Mouse (Mus musculus) frontal cortex, postnatal 14 days (tissue): ENCODE data around the gene Cep162.

ENCODE experiments used
- DNase-seq, 2 experiments: peaks; one replicate each; pipeline ENCODE4 v3.0.0; 2022; ENCODE audit warnings: low spot score in 2 of 2

Gene Cep162

DNA sequence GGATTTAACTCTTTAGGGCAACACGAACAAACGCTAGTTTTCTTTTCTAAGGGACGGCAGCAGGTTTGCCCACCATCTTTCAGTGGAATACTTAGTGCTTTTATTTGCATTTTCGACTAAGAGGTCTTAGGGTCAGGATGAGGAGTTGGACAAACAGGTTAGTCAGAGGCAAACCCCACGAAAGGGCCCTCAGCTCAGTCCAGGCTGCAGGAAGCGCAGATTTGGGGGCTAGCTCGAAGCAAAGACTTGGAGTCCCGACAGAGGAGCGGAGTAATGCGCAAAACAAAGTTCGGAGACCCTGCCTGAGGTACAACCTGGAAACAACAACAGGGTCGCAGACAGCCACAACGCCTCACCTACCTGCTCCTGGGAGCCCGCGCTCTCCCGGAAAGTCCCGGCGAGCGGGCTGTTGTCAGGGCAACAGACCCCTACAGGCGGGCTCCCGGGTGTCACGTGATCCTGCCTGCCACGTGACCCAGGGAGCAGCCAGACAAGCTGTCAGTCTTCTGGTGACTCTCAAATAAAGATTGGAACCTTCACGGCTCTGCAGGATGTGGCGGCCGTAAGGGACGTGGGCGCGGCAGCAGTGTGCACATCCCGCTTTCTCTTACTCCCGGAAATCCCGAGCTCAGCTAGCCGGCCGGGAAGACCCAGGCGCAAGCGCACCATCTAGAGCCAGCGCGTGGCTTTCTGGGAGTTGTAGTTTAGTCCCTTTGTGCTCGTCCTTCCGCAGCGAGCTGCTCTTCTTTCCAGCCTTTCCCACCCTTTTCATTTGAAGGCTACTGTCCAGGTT, at the start of gene Cep162:
TSS of gene Cep162 (minus strand) at position 634 of the 793 bp plus-strand sequence.
- DNase-seq = peak; percentile 85

DNA sequence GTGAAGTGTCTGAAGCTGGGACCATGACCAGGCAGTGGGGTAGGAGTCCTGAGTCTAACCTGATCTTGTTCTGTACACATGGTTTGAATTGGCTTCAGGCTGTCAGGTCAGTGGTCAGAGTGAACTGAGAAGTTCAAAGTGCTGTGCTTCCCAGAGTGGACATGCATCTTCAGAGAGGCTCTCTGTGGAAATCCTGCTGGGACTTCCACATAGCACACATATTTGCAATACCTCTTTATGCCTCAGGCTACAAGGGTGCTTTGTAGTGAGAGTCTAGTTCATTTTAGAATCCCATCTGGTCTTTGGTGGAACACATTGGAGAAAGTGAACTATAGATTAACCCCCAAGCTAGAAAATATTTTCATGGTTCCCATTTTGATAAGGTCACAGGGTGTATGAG, 47.9 kb upstream of the Cep162 start:
- no peak for DNase-seq

DNA sequence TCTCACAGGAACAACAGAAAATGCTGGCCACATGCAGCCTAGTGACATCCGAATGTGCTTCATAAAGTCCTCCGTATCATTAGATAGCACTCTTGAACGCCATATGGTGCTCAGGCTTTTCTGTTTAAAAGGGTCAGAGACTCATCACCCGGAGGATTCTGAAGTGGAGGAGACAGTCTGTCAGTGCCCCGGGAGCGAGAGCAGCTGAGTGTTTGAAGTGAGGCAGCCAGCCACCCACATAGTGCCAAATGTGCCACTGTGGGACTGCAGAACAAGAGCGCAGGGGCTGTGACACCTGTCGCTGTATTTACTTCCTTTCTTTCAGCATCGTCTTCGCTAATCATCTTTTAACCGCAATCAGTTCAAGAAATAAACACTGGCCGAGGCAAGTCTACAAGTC, 43.6 kb upstream of the Cep162 start:
- no peak for DNase-seq

DNA sequence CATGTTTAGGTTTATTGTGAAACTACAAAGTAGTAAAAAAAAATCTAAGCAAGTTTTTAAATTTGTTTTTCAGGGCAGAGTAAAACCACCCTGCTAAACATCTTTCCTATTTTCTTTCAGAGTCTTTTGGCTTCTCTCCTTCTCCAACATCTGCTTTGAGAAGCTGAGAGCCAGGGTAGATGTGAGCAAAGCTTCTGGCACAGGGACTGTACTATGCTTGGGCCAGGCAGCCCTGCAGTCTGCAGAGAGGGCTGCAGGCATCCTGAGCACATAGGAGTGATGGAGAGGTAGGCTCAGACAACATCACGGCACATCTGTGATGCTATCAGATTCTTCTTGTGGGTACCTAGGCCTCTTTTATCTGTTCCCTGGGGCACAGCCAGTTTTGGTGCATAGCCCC, 42.2 kb upstream of the Cep162 start:
- DNase-seq = no peak

DNA sequence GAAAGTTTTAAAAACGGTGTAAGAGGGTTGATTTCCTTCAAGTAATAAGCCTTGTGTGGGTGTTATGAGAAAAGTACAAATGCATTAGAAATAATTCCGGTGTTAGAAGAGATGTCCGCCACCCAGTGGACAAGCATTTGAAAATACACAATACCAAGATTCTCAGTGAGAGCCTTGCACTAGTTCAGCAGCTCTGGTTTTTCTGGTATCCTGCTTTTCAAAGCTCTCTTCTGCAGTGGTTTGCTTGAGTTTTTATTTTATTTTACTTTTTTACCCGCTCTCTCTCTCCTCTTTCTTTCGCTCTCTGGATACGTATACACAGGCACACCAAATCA, 327 bp upstream of the Cep162 start:
- DNase-seq = no peak

DNA sequence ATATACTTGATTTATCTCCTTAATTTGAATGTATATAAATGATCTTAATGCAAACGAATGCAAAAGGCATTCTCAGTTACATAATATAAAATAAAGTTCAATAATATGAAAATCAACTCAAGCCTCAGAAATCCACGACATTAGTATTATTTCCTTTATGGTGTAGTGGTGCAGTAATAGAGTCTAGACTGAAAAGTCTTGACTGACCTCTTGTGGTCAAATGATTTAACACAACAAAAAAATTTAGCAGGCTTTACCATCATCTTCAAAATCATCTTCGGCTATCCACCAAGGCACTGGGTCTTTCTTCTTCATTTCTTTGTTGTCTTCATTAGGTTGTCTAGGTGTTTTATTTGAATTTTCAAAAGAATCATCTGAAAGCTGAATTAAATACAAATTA, 7.2 kb downstream of the Cep162 start:
- DNase-seq = no peak

DNA sequence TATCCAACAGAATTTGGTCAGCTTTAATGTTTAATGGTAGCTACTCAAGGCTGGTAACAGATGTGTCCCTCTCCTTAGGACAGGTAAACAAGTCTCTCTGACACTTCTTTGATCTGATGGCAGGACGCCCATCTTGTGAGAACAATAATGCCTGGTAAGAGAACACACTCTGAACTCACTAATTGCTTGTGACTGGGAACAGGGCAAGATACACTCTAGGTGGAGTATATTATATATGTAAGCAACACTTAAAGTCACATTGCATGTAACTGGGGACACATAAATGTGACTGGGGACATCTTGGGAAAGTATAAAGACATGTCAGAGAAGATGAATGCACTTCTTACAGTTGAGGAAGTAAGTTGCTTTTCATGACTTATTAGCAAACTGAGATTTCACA, 7.7 kb downstream of the Cep162 start:
- DNase-seq = no peak

DNA sequence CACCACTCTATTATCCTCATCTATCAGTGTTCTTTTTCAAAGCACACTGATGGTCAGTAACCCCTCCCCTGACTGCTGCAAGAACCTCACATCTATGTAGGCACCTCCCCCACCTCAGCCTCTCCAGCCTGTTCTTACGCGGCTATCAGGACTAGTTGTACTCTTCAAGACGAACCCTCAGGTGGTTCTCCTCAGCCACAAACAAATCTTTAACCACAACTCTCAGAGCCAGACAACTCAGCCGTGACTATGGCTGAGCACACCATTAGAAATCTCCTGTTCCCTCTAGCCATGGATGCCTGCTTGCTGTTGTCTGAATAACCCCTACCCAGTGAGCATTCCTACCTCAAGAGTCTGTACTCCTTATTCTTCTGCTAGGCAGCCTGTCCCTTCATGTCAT, 42.1 kb downstream of the Cep162 start:
- DNase-seq = no peak

DNA sequence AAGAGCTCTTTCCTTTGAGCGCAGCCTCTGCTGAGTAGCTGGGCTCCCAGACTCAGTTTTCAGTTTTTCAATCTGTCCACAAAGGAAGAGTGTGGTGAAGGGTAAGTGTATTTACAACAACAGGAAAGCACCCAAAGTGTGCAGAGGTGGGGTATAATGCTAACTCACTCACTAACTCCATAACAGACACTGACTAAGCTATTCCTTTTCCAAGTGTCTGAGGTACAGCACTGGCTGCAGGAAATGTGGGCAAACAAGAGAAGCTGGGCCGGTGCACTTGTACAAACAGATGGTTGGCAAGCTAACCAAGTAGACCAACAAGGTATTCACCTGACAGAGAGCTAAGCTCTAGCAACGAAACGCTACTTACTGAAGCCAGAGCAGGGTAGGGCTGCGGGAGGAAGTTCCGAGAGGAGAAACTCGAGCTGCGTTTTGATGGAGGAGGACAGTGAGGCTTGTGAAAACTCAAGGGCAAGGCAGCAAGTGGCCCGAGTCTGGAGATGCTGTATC, 44.5 kb downstream of the Cep162 start:
- no peak for DNase-seq

DNA sequence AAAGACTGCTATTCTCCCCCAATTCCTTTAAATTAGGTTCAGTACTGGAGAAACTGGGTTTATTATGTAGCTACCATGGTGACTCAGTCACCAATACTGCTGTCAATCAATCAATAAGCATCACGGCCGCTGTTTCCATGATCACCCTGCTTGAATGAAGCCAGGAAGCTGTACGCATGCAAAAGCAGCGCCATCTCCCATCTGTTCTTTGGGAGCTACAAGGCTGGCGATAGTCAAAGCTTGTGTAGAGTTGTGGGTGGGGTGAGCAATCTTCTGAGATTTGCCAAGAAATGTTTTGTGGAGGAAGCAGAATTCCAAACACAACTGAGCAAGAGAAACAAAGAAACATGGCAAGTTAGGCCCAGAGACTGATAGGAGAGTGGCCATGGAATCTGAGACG, 52.9 kb downstream of the Cep162 start:
- no peak for DNase-seq

DNA sequence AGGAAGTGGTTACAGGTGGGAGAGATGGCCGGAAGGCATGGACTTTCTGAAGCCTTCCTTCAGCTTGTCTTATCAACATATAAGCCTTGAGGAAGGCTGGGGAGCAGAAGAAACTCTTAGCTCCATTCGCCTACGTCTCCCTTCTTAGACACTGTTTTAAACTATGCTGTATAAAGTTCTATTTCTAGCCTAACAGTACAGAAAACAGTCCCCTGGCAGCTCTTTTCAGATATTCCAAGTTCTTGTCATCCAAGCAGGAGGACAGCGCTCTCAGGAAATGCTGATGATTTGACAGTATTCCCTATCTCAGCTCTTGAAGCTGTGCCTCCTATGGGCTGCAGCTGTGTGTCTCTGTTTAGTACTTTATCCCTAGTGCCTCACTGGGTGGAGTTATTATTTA, 54.4 kb downstream of the Cep162 start:
- no peak for DNase-seq

DNA sequence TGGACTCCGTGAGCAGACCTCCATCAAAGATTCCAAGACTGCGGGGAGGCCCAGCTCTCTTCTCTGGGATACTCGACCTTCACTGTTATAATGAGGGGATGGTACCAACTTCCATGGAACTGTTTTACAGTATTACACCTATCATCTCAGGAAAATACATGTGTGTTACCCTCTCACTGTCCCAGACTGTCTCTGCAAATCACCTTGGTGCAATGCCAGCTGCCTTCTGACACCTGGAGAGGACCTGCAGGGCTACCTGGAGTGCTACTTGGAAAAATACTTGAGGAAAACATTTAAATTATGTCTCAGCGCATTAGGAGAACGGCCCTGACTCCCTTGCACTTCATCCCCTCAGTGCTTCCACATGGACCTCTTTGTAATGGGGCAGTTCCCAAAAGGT, 54.9 kb downstream of the Cep162 start:
- DNase-seq = no peak

DNA sequence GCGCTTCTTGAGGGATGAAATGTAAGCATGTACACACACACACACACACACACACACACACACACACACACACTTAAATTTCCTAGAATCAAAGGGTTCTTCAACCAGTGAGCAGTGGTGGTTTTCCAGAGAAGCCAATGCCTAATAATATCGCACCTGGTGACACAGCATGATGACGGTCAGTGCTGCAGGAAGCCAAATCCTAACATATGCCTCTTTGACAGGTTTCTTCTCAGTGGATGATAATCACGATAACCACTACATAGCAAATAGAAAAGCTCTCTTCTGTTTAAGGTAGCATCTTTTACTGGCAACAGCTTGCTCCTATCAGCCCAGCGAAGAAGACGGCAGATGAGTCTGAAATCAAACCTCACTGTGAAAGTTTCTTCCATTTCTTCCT, 57.3 kb downstream of the Cep162 start:
- DNase-seq = no peak

DNA sequence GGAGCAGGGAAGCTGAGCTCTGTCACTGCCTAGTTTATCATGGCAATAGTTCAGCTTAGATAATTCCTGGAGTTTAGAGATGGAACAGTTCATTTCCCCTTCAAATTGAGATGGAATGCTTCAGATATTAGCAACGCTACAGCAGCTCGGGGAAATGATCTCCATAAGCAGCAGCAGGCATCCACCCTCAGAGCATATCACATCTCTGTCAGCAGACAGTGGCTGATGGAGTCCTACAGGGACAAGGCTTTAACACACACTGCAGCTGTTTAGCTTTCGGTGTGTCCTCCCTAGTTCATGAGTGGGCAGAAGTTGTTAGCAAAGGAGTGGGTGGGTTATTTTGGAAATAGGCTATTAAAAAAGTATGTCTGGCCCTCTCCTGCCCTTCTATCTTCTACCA, 58.1 kb downstream of the Cep162 start:
- DNase-seq = no peak

DNA sequence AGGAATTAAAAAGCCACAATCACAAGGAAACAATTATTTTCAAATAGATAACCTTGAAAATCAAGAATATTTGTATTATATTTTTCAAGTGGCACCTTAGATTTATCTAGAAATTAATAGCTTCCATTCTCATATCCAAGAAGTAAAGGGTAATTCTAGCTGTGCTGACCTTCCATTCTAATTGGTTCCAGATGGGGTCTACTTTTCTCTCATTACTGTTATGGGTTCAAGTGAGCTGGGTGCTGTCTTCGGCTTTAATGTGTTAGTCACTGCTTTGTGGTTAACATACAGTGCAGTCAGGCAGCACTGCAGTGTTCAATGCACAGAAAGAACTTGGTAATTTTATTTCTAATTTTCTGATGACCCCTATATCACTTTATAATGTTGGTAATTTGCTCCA, 61.6 kb downstream of the Cep162 start:
- no peak for DNase-seq

DNA sequence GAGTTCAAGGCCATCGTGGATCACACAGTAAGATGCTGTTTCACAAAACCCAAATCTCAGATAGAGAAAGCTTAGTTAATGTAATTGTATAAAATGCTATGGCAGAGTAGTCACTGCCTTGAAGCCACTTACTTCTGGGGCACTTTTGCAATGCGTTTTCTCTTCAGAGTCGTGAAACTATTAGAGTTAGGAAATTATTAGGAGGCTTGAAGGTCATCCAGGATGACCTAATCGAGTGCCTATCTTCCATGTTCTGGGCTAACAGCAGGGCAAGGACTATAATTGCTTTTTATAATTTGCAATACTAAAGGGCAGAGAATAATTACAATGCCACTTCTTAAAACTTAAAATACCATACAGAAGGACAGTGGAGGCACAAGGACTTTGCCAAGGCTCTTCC, 68.0 kb downstream of the Cep162 start:
- no peak for DNase-seq

DNA sequence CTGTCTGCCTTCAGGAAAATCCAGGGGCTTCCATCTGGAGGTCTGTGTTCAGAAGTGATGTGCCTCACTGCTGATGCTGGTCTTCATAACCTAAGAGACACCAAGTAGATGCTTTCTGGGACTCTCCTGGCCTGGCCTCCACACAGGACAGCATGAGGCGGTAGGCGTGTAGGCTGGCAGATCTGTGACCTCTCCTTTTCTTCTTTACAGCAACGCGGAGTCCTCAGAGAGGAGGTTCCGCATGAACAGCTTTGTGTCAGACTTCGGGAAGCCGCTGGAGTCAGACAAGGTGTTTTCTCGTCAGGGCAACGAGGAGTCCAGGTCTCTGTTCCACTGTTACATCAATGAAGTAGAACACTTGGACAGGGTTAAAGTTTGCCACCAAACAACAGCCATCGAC, 73.1 kb downstream of the Cep162 start:
- DNase-seq = no peak

DNA sequence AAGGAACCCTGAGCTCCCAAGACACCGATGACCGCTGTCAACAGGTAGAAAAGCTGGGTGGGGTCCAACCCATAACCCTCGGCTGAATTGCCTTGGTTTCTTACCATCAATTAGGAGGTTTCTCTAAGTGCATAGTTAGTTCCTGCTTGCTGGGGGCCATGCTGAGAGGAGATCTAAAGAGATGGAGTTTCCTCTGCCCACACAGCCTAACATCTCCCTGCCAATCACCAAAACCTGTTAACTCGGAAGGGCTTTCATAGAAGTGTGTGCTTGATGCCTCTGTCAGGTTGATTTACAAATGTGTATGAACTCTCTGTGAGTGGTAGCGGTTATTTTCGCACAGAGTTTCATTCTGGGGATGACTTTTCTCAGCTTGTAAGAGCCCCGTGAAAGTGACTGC, 76.8 kb downstream of the Cep162 start:
- no peak for DNase-seq

DNA sequence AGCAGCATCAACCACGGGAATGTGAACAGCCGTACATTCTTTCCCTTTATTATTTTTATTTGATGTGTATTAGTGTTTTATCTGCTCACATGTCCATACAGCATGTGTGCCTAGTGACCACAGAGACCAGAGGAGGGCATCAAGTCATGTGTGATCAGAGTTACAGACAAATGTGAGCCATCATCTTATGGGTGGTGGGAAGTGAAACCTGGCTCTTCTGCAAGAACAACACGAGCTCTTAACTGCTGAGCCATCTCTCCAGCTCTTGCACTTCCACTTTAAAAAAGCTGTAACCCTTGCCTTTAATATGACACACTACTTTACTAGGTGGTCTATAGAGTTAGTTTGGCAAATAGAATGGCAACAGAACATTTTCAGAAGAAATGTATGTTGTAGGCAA, 83.8 kb downstream of the Cep162 start:
- DNase-seq = no peak

DNA sequence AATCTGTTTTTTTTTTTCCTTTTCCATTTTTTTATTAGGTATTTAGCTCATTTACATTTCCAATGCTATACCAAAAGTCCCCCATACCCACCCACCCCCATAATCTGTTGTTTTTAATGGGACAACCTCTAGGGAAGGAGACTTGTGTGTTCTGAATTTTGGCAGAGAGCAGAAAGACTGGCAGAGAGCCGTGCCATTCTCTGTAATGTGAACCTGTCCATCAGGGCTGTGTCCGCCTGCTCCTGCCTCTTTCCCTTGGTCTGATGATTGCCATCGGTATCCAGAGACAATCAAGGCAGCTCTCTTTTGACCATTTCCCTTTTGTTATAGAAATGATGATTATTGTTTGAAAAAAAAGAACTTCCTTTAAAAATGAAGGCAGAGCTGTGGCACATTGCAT, 84.4 kb downstream of the Cep162 start:
- DNase-seq = no peak

DNA sequence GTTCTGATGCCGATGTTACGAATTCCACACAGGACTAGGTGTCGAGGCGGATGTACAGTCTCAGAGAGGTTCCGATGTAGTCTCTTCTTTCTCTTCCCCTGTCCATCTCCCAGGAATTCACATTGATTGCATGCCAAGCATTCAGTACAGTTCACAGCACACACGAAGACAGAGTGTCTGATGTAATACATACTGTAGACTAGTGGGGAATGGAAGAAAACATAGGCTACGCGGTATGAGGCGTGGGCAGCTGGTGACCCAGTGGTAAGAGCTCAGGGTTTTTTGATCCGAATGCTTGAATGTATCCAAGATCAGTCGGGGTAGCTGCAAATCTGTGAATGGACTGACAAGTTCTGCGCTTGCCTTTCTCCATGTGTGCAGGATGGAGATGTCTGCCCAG, 86.2 kb downstream of the Cep162 start:
- DNase-seq = no peak

DNA sequence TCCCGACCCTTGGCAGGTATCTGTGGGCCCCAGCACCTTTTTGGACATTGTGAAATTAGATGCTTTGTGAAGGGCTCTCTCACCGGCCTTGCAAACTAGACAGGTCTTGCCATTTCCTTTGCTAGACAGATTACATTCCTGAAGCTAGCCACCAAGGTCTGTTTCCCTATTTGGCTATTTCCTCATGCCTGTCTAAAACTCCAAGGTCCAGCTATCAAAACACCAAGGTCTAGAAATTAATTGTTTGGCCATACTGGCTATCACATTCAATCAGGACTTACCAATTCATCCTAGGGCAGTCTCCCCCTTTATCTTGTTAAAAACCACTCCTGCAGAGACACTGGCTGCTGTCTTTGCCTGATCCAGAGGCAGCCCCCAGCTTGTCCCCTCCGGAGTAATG, 87.3 kb downstream of the Cep162 start:
- no peak for DNase-seq

DNA sequence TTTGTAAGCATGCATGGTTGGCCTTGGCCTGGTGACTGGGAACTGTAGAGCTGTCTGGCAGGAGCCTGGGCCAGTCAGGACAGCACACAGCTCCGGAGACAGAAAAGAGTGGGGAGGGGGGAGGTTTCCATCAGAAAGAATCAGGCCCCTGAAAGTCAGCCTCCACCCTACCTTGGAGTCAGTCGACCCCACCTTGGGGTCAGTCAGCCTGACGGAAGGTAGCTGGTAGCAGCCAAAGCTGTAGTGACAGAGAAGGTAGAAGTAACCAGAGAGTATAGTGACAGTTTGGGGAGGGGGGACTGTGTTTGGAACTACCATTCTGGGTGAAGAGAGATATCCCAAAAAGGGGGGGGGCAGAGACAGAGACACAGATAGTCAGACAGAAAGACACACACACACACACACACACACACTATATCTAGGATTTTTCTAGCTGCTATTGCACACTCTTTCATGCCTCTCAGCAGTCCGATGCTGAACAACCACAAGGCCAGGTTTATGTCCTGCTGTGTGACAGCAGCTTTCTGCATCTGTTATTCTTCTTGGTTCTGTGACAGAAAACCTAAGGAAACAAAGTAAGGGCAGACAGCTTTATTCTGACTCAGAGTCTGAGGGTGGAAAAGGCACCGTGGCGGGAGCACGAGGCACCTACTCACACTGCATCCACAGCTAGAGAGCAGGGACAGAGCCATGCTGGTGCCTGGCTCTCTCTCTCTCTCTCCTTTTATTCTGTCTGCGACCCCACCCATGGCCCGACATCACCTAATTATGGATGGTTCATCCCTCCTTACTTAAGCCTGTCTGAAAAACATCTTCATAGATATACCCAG, 88.1 kb downstream of the Cep162 start:
- no peak for DNase-seq
